Mouse (Mus musculus) thymus, adult 2 months (tissue): ENCODE results near the gene Naa38. TPM values are rescaled to one million over a fixed set of nuclear protein-coding genes. Genes with fewer than 3 reads are reported as not detected.
A peak's percentile ranks its signal among the peaks of the same experiment; 100 is the strongest.

Experiments used
- DNase-seq: peaks from one replicate; pipeline ENCODE4 v3.0.0; 2021
- H3K27ac ChIP-seq: fragments of 200-500 bp; 2 replicates; pipeline ENCODE4 v1.5.1; 2012; ENCODE audit warnings: low read length, control low read depth; ENCODE audit not compliant: control insufficient read depth, insufficient read depth
- H3K27me3 ChIP-seq: fragments of 200-500 bp; 2 replicates; pipeline ENCODE4 v1.6.1; 2012; ENCODE audit warnings: mild to moderate bottlenecking, low read length, moderate library complexity, mixed read lengths; ENCODE audit not compliant: control insufficient read depth, insufficient read depth
- H3K36me3 ChIP-seq: fragments of 200-500 bp; 2 replicates; pipeline ENCODE4 v1.6.1; 2012; ENCODE audit warnings: mild to moderate bottlenecking, low read length, moderate library complexity; ENCODE audit not compliant: control insufficient read depth, insufficient read depth
- H3K4me1 ChIP-seq: fragments of 200-500 bp; replicated peaks from 2 replicates; pipeline ENCODE4 v1.6.1; 2012; ENCODE audit warnings: low read length; ENCODE audit not compliant: control insufficient read depth, insufficient read depth
- H3K4me3 ChIP-seq: fragments of 200-500 bp; 2 replicates; pipeline ENCODE4 v1.5.1; 2012; ENCODE audit warnings: mild to moderate bottlenecking, low read length, control low read depth, moderate library complexity; ENCODE audit not compliant: control insufficient read depth, insufficient read depth
- CTCF ChIP-seq: fragments of 200-500 bp; IDR thresholded peaks from 2 replicates; pipeline ENCODE4 v1.5.1; 2012; ENCODE audit warnings: mild to moderate bottlenecking, control low read depth, low read length, moderate library complexity, borderline replicate concordance; ENCODE audit not compliant: control insufficient read depth, poor library complexity, insufficient read depth; ENCODE audit errors: extremely low read depth
- POLR2A ChIP-seq: fragments of 200-500 bp; IDR thresholded peaks from 2 replicates; pipeline ENCODE4 v1.6.1; 2012; ENCODE audit warnings: mild to moderate bottlenecking, low read length, control low read depth, moderate library complexity; ENCODE audit not compliant: control insufficient read depth, poor library complexity, insufficient read depth; ENCODE audit errors: extremely low read depth
- WGBS: fragments of 180-500 bp; shearing (Covaris S2); methylation state at CpG from one replicate; pipeline ENCODE4 v1.1.7; 2018; 5-methylcytosine and 5-hydroxymethylcytosine counted together
- polyA plus RNA-seq: library from polyadenylated mRNA; depleted of rRNA; stranded (reverse); fragments of >200 nt; gene quantifications from 2 replicates; pipeline ENCODE4 v1.2.3, GENCODE M21; 2012

Gene Naa38
- polyA plus RNA-seq, 1 experiment, result 170 TPM

- peak; percentile 74 for DNase-seq
- H3K4me1 ChIP-seq, result peaks cover 44% of the 10 kb centered on the region
- TF ChIP-seq CTCF, result 0 out of 2 replicates have a peak, but pooled peaks have one; percentile 7
- no peak; the same call in 1 of the 2 replicates for TF ChIP-seq POLR2A
Measured at GRCm38 (mm10) chr11:69410310-69411072, 15.2 kb downstream of the Naa38 start.

DNA sequence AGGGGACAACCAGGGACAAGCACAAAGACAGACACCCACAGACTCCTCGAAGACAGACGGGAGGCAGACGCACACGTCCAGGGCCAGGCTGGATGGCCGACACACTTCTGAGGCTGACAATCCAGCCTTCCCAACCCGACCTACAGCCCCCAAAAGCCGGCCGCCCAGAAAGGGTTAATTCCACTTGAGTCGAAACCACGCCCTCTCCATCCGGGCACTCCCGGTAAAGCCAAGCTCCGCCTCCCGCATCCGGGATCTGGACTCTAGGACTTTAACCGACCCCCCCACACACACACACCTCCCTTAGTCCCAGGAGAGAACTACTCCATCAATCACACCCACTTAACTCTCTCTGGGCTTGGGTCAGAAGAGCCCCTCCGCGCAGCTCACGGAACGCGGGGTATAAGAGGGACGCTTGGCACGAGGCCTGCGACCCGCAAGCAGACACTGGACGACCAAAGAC is 15.8 kb downstream of the Naa38 start:
- Histone ChIP-seq H3K4me3 (peak overlapping the region; percentile 90), H3K27me3 (no peaks in the 10 kb centered on the region), H3K4me1 (peaks cover 44% of the 10 kb centered on the region), H3K36me3 (peaks cover 18% of the 10 kb centered on the region), H3K27ac (peak overlapping the region; percentile 98)
- peak; percentile 92 for DNase-seq
- under 1% methylated on average over 26 of the region's 26 CpGs for WGBS
- TF ChIP-seq CTCF (no peak), POLR2A (0 out of 2 replicates have a peak, but pooled peaks have one; percentile 48)

More at GRCm38 (mm10) chr11:69410310-69411072, 15.2 kb downstream of the Naa38 start:
- H3K27me3 ChIP-seq, result no peaks in the 10 kb centered on the region
- H3K4me3 ChIP-seq, result peak overlapping the region; percentile 90
- H3K36me3 ChIP-seq, result peaks cover 24% of the 10 kb centered on the region
- H3K27ac ChIP-seq, result peak overlapping the region; percentile 98
- WGBS, result 1% methylated on average over 41 of the region's 41 CpGs

DNA sequence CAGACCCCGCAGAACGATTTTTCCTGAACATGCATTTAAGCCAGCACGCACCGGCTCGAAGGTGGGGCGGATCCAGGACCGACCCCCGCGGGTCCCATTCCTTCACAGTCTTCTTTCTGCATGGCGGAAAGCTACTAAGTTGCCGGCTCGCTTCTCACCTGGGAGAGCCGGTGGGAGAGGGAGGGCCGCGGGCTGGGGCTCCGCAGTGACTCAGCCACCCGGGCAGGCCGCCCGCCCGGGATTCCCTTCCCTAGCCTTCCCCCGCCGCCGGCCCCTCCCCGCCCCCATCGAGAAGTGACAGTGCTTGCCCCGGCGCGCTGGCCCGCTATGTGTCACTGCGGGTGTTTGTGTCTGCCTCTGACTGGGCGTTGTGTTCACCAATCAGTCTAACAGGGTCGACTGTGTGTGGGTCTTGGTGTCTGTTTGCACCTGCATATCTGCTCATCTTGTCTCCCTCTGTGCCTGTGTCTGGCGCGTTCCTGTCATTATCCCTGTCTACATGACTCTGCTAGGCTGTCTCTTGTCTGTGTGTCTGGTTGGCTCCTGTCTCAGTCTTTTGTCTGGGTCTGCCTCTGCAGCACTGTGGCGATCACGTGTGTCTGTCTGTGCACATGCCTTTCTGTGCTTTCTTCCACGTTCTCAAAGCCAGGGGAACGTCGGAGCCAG is 16.4 kb downstream of the Naa38 start:
- H3K27me3 ChIP-seq, result no peaks in the 10 kb centered on the region
- TF ChIP-seq POLR2A, result no peak
- TF ChIP-seq CTCF, result no peak
- 1% methylated on average over 39 of the region's 39 CpGs for WGBS
- peaks cover 44% of the 10 kb centered on the region for H3K4me1 ChIP-seq
- peak overlapping the region; percentile 98 for H3K27ac ChIP-seq
- peak overlapping the region; percentile 90 for H3K4me3 ChIP-seq
- peaks cover 12% of the 10 kb centered on the region for H3K36me3 ChIP-seq
- peak; percentile 60 for DNase-seq

DNA sequence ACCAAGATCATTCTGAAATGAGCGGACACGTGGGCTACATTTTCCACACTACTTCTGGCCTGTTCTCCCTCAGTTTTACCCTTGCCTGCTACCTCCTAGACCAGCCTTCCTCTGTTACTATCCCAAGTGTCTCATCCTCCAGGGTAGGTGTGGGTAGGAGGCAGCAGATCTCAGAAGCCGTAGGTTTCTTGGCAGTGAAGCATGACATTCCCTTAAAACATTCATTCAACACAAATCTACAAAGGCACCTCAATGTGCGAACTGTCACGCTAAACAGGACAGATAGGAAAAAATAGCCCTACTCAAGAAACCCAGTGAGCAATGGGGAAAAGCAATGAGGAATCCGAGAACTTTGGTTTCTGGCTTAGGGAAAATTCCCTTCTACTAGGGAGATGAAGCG is 17.3 kb downstream of the Naa38 start:
- Histone ChIP-seq H3K4me1 (peaks cover 52% of the 10 kb centered on the region), H3K27ac (peak overlapping the region; percentile 52), H3K4me3 (no peak overlapping the region), H3K27me3 (no peaks in the 10 kb centered on the region), H3K36me3 (peaks cover 3% of the 10 kb centered on the region; the same call in 1 of the 2 replicates)
- 92% methylated on average over 7 of the region's 7 CpGs for WGBS
- TF ChIP-seq POLR2A, result no peak
- no peak for TF ChIP-seq CTCF
- no peak for DNase-seq

DNA sequence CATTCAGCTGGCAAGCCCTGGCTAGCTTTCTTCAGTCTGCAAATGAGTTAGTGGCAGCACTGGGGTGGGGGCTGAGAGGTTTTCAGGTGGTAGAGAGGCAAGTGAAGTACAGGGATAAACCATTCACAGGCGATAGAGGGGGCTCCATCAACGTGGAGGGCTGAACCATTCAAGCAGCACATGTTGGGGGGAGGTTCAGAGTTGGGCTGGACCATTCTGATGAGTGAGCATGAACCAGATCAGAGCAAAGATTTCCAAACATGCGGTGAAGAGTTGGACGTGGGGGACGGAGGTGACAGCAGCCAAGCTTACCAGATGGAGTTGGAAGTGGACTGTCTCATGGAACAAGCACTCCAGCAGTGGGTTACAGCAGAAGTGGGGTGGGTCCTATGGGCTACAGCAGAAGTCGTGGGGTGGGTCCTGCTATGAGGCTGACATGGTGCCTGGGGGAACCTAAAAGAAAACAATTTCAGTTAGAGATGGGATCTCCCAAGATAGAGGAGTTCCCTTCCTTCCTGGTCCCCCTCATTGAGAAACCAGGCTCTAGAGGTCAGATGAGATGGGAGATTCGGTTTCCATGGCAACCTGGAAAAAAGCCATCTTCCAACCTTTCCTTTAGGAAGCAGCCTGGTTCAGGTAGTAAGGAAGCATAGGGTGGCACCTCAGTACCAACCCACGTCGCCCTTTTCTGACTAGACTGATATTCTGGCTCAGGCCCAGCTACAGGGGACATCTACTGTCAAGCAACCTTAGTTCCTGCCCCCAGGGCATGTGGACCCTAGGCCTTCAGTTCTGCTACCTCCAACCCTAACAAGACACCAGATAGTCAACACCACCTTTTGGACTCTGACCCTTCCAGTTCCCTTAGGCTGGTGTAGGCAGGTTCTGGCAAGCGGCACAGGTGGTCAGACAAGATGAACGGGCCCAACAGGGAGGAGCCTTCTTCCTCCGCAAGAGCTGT is 18.2 kb downstream of the Naa38 start, which contains the start of gene Kdm6b:
Gene Kdm6b (minus strand): TSS at position 455 of the 961 bp plus-strand sequence.
- no peaks in the 10 kb centered on the region for H3K27me3 ChIP-seq
- H3K4me1 ChIP-seq, result peaks cover 53% of the 10 kb centered on the region
- TF ChIP-seq CTCF, result no peak
- TF ChIP-seq POLR2A, result no peak
- H3K4me3 ChIP-seq, result peak within 1 kb of the TSS; percentile 1; the same call in 1 of the 2 replicates
- 56% methylated on average over 12 of the region's 12 CpGs for WGBS
- DNase-seq, result peak; percentile 64
- no peaks in the 10 kb centered on the region for H3K36me3 ChIP-seq
- H3K27ac ChIP-seq, result peak within 1 kb of the TSS; percentile 52
